Mouse (Mus musculus): ENCODE data around the gene Patj. TPM values are rescaled to one million over a fixed set of nuclear protein-coding genes. Genes with fewer than 3 reads are reported as not detected.
"Not testable (repeated sequence)": the region's sequence is repeated elsewhere in the genome, so short reads cannot be mapped to it uniquely, and the experiment has no call there.

The Patj gene
- total RNA-seq (2022) = 10 to 100 TPM; 11.1 to 18.5 (median 13.2) TPM

GRCm38 (mm10) chr4:98395690-98396437, at the start of gene Patj:
Gene Patj, plus strand, starts transcription at chr4:98395785.
- no peak for DNase-seq (ENCODE audit: low spot score)

GRCm38 (mm10) chr4:98348580-98348979, 47.0 kb upstream of the Patj start:
- DNase-seq (ENCODE audit: low spot score) = no peak

- no peak for DNase-seq (ENCODE audit: low spot score)
Observed at GRCm38 (mm10) chr4:98358034-98358809, 37.4 kb upstream of the Patj start.

- no peak for DNase-seq (ENCODE audit: low spot score)
Observed at GRCm38 (mm10) chr4:98375401-98375800, 20.2 kb upstream of the Patj start.

GRCm38 (mm10) chr4:98376943-98377342, 18.6 kb upstream of the Patj start:
- DNase-seq (ENCODE audit: low spot score) = no peak

GRCm38 (mm10) chr4:98382716-98383424, 12.7 kb upstream of the Patj start, which contains the start of gene Tm2d1:
Gene Tm2d1, minus strand, starts transcription at chr4:98383306.
- DNase-seq (ENCODE audit: low spot score) = peak; percentile 81

GRCm38 (mm10) chr4:98385036-98385435, 10.5 kb upstream of the Patj start:
- no peak for DNase-seq (ENCODE audit: low spot score)

- DNase-seq (ENCODE audit: low spot score) = no peak
Observed at GRCm38 (mm10) chr4:98395346-98395689, 267 bp upstream of the Patj start.

GRCm38 (mm10) chr4:98400926-98401583, 5.5 kb downstream of the Patj start:
- no peak for DNase-seq (ENCODE audit: low spot score)

- DNase-seq (ENCODE audit: low spot score) = no peak
Observed at GRCm38 (mm10) chr4:98401584-98401962, 6.0 kb downstream of the Patj start.

GRCm38 (mm10) chr4:98403492-98403891, 7.9 kb downstream of the Patj start:
- no peak for DNase-seq (ENCODE audit: low spot score)

- DNase-seq (ENCODE audit: low spot score) = no peak
Observed at GRCm38 (mm10) chr4:98404412-98404811, 8.8 kb downstream of the Patj start.

- no peak for DNase-seq (ENCODE audit: low spot score)
Observed at GRCm38 (mm10) chr4:98408455-98408854, 12.9 kb downstream of the Patj start.

- not testable (repeated sequence) for DNase-seq (ENCODE audit: low spot score)
Observed at GRCm38 (mm10) chr4:98415150-98415549, 19.6 kb downstream of the Patj start.

- DNase-seq (ENCODE audit: low spot score) = peak; percentile 8
Observed at GRCm38 (mm10) chr4:98428371-98428770, 32.8 kb downstream of the Patj start.

GRCm38 (mm10) chr4:98435641-98436457, 40.3 kb downstream of the Patj start:
- no peak for DNase-seq (ENCODE audit: low spot score)

GRCm38 (mm10) chr4:98436664-98437363, 41.2 kb downstream of the Patj start:
- DNase-seq (ENCODE audit: low spot score) = peak; percentile 28

GRCm38 (mm10) chr4:98439261-98440005, 43.8 kb downstream of the Patj start:
- DNase-seq (ENCODE audit: low spot score) = no peak

GRCm38 (mm10) chr4:98441248-98441647, 45.7 kb downstream of the Patj start:
- no peak for DNase-seq (ENCODE audit: low spot score)
